8 mouse cellular contexts compared by ENCODE assay signal in the genomic region with DNA sequence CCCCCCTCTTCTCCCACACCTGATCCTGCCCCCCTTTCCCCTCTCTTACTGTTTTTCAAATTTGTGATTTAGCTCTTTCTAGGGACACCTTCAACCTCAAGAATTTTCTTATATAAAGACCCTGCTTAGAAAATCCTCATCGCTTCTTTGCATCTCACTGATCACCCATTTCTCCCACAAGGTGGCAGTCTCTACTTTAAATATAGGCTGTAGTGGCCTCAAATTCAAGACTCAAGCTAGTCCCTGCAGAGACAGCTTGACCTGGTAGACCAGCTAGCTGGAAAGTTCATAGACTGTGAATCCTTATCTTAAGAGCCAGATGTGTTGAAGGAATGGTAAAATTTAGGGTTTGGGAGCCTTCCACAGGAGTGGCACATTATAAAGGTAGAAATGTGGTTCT. TPM values are rescaled to one million over a fixed set of nuclear protein-coding genes. Genes with fewer than 3 reads are reported as not detected.
DNase-seq lines count a peak whose midpoint lies in the region; TF ChIP-seq lines count a peak whose summit lies in the region.

No protein-coding gene starts in this region.

- intact Hi-C loops in gastrocnemius, adult 2 months (cut with DNase I), result loop anchor here (5.0 to 10.0 kb wide), 2 partner anchors 50 to 102 kb away; no protein-coding TSS in a partner anchor

- no peak for DNase-seq in gastrocnemius, adult 2 months
- DNase-seq in gastrocnemius, postnatal 25 days, result no peak
- peak; percentile 63 for DNase-seq in right cerebral cortex, postnatal 10 days (ENCODE audit: low spot score in 2 of 2)
- no peak for DNase-seq in right cerebral cortex, adult 18-20 months
- DNase-seq in brain, embryonic 14.5 days (ENCODE audit: low read depth), result peak; percentile 47
- DNase-seq in kidney, postnatal 14 days, result peak; percentile 63
- DNase-seq in natural killer cell, adult 2 months (ENCODE audit: low spot score in 2 of 2), result peak; percentile 22 to 56
- no peak for DNase-seq in testis, postnatal 10 days (ENCODE audit: low spot score)

- TF ChIP-seq POLR2A in brain, embryonic 14.5 days (IDR thresholded peaks at IDR 0.05; ENCODE audit: borderline replicate concordance, extremely low read depth, insufficient read depth, insufficient read length, poor library complexity, severe bottlenecking), result no peak

- H3K27ac ChIP-seq in gastrocnemius, adult 2 months, result no peak overlapping the region

- H3K4me3 ChIP-seq in gastrocnemius, adult 2 months, result no peak overlapping the region

- peak; percentile 57 for TF ChIP-seq CTCF in gastrocnemius, adult 2 months (IDR thresholded peaks at IDR 0.05)
- TF ChIP-seq CTCF in brain, embryonic 14.5 days (IDR thresholded peaks at IDR 0.05; ENCODE audit: borderline replicate concordance, extremely low read depth, insufficient read depth, insufficient read length), result peak; percentile 30; the same call in 1 of the 2 replicates

RNA-seq across cellular contexts. Expression of a gene that starts 20.6 kb away (rescaled TPM):
- 1 to 10 TPM; 5.4 to 5.8 TPM for total RNA-seq in gastrocnemius, adult 2 months (2021)
- 1 to 10 TPM; 3.2 to 5.3 TPM for total RNA-seq in gastrocnemius, postnatal 25 days (2021)
- polyA plus RNA-seq in brain, embryonic 14.5 days (2012; rRNA removed), result 0.30 and 0.49 TPM in 2 replicates

RNA-seq across cellular contexts. Expression of a gene that starts 24.0 kb away (rescaled TPM):
- total RNA-seq in gastrocnemius, adult 2 months (2021), result 1 to 10 TPM; 2.7 to 3.5 TPM
- total RNA-seq in gastrocnemius, postnatal 25 days (2021), result 1 to 10 TPM; 2.9 to 3.3 TPM
- polyA plus RNA-seq in brain, embryonic 14.5 days (2012; rRNA removed), result 2.0 and 2.7 TPM in 2 replicates

Comparison
In these comparisons a context has a peak if more than half of its experiments do, and no peak if none do; other contexts are left out.
1. DNase-seq: peak in right cerebral cortex, postnatal 10 days (2 of 2), brain, embryonic 14.5 days (single experiment), kidney, postnatal 14 days (single experiment) and natural killer cell, adult 2 months (2 of 2); none in gastrocnemius, adult 2 months (single experiment), gastrocnemius, postnatal 25 days (single experiment), right cerebral cortex, adult 18-20 months (single experiment) and testis, postnatal 10 days (single experiment).